ENCODE assay signal across 19 mouse cellular contexts in genomic region chr14:76585831-76586405, GRCm38 (mm10). TPM values are rescaled to one million over a fixed set of nuclear protein-coding genes. Genes with fewer than 3 reads are reported as not detected.
DNase-seq lines count a peak whose midpoint lies in the region; ATAC-seq and TF ChIP-seq lines count a peak whose summit lies in the region.
"Had no signal": no experiment of that assay in that cellular context is flagged by ENCODE, and none has a peak within 500 bp of the region (broad histone marks: within the 10 kb centered on the region; RNA-seq: fewer than 3 reads in every experiment).

No protein-coding gene starts in this region.

- 42% methylated on average over 13 of the region's 13 CpGs for WGBS in intestine, embryonic 16.5 days
- WGBS in liver, embryonic 14.5 days (ENCODE audit: insufficient replicate concordance), result 49% methylated on average over 13 of the region's 13 CpGs

- no peak overlapping the region for H3K27ac ChIP-seq in CH12.LX (ENCODE audit: insufficient read depth, low read depth)
- no peak overlapping the region for H3K27ac ChIP-seq in intestine, embryonic 16.5 days (ENCODE audit: low read length)
- no peak overlapping the region for H3K27ac ChIP-seq in liver, embryonic 14.5 days
- H3K27ac ChIP-seq: heart, embryonic 10.5 days; hindbrain, embryonic 10.5 days; left cerebral cortex, adult 2 months; limb, embryonic 15.5 days; midbrain, embryonic 10.5 days had no signal

- DNase-seq in kidney, adult 11 months, result peak; percentile 17
- no peak for DNase-seq in kidney, adult 8-10 months
- DNase-seq in CH12.LX (ENCODE audit: extremely low read depth), result no peak
- DNase-seq in liver, embryonic 14.5 days (ENCODE audit: low read depth in 3 of 3, low spot score in 3 of 3), result no peak
- DNase-seq in cerebellum, postnatal 36 days, result no peak
- no peak for DNase-seq in cerebellum, adult 11 months
- DNase-seq in urinary bladder, postnatal 25 days (ENCODE audit: low spot score), result no peak
- DNase-seq: cerebellum, adult 11-12 months; embryo, embryonic 11 days; right cerebral cortex, postnatal 14 days; thymus, postnatal 25 days had no signal

- no peaks in the 10 kb centered on the region for H3K27me3 ChIP-seq in CH12.LX (replicated peaks)
- no peaks in the 10 kb centered on the region for H3K27me3 ChIP-seq in intestine, embryonic 16.5 days (replicated peaks; ENCODE audit: control insufficient read depth, insufficient read depth, low read length)
- H3K27me3 ChIP-seq in liver, embryonic 14.5 days (ENCODE audit: control insufficient read depth, insufficient read depth, low read length), result no peaks in the 10 kb centered on the region
- H3K27me3 ChIP-seq: limb, embryonic 15.5 days; Patski had no signal

- 0 out of 2 replicates have a peak overlapping the region, but pooled peaks have one; percentile 1 for H3K4me2 ChIP-seq in CH12.LX (ENCODE audit: insufficient read depth, low read depth, poor library complexity, severe bottlenecking)
- no peak overlapping the region for H3K4me2 ChIP-seq in intestine, embryonic 16.5 days (ENCODE audit: low read depth, low read length)
- H3K4me2 ChIP-seq in liver, embryonic 14.5 days (ENCODE audit: low read depth), result peak overlapping the region; percentile 1; the same call in 1 of the 2 replicates
- H3K4me2 ChIP-seq: limb, embryonic 15.5 days had no signal

- dilution Hi-C loops in CH12.LX (cut with MboI; ENCODE audit: extremely low pct_ligation_motif_present, extremely low pct_unique_long_range_greater_than_20kb, low sequenced_read_pairs), result no loop called here

- H3K36me3 ChIP-seq in CH12.LX (replicated peaks in 1 of 2; ENCODE audit: control insufficient read depth in 1 of 2, insufficient read depth in 1 of 2, low read length in 1 of 2), result no peaks in the 10 kb centered on the region
- no peaks in the 10 kb centered on the region for H3K36me3 ChIP-seq in intestine, embryonic 16.5 days (ENCODE audit: control insufficient read depth, insufficient read depth, low read length)
- H3K36me3 ChIP-seq in liver, embryonic 14.5 days (replicated peaks; ENCODE audit: control insufficient read depth, insufficient read depth, low read depth), result no peaks in the 10 kb centered on the region
- H3K36me3 ChIP-seq: heart, embryonic 10.5 days; hindbrain, embryonic 10.5 days; limb, embryonic 15.5 days; midbrain, embryonic 10.5 days had no signal

- peak; percentile 85 for ATAC-seq in intestine, embryonic 16.5 days
- ATAC-seq in liver, embryonic 14.5 days (ENCODE audit: insufficient read depth), result peak; percentile 43; the same call in 1 of the 2 replicates
- ATAC-seq: Patski had no signal

- no peaks in the 10 kb centered on the region for H3K79me2 ChIP-seq in CH12.LX (replicated peaks; ENCODE audit: control insufficient read depth, extremely low read depth, insufficient read depth, poor library complexity, severe bottlenecking)

- no peak for TF ChIP-seq POLR2A in CH12.LX (IDR thresholded peaks at IDR 0.05; ENCODE audit: low read depth, low read length)

- TF ChIP-seq EP300 in CH12.LX (IDR thresholded peaks at IDR 0.05; ENCODE audit: low read length), result no peak
- no peak for TF ChIP-seq EP300 in liver, embryonic 14.5 days (IDR thresholded peaks at IDR 0.05; ENCODE audit: low read depth)

- no peaks in the 10 kb centered on the region for H3K9me3 ChIP-seq in CH12.LX (replicated peaks; ENCODE audit: low read length)
- H3K9me3 ChIP-seq in intestine, embryonic 16.5 days (ENCODE audit: control insufficient read depth, low read length), result no peaks in the 10 kb centered on the region
- no peaks in the 10 kb centered on the region for H3K9me3 ChIP-seq in liver, embryonic 14.5 days (ENCODE audit: control insufficient read depth, low read length)
- H3K9me3 ChIP-seq: heart, embryonic 10.5 days; hindbrain, embryonic 10.5 days; limb, embryonic 15.5 days; midbrain, embryonic 10.5 days had no signal

- peaks cover 0 to 10% of the 10 kb centered on the region in 2 experiments; a peak in 1 of 4 replicates for H3K4me1 ChIP-seq in CH12.LX (ENCODE audit: control insufficient read depth in 1 of 2, insufficient read depth in 2 of 2)
- H3K4me1 ChIP-seq in intestine, embryonic 16.5 days (ENCODE audit: control insufficient read depth, insufficient read depth, low read length), result peaks cover 4% of the 10 kb centered on the region
- H3K4me1 ChIP-seq in liver, embryonic 14.5 days (replicated peaks; ENCODE audit: control insufficient read depth in 2 of 2, insufficient read depth in 2 of 2, low read length in 1 of 2), result peaks cover 0 to 6% of the 10 kb centered on the region in 2 experiments; a peak in 2 of 4 replicates
- H3K4me1 ChIP-seq: hindbrain, embryonic 10.5 days; midbrain, embryonic 10.5 days had no signal

- no peak for TF ChIP-seq CTCF in CH12.LX (conservative IDR thresholded peaks at IDR 0.05 in 1 of 2, IDR thresholded peaks at IDR 0.05 in 1 of 2; ENCODE audit: low read depth in 2 of 2, low read length in 2 of 2)
- no peak for TF ChIP-seq CTCF in liver, embryonic 14.5 days (IDR thresholded peaks at IDR 0.05; ENCODE audit: low read depth)

- in situ Hi-C loops in CH12.LX (cut with MboI; ENCODE audit: low pct_ligation_motif_present, low pct_unique_long_range_greater_than_20kb, low sequenced_read_pairs), result no loop called here

- no peak overlapping the region for H3K9ac ChIP-seq in CH12.LX (ENCODE audit: insufficient read depth, low read depth)
- H3K9ac ChIP-seq in intestine, embryonic 16.5 days (ENCODE audit: low read depth, low read length), result no peak overlapping the region
- no peak overlapping the region for H3K9ac ChIP-seq in liver, embryonic 14.5 days (replicated peaks)
- H3K9ac ChIP-seq: limb, embryonic 15.5 days had no signal

- no peak overlapping the region for H3K4me3 ChIP-seq in CH12.LX (replicated peaks in 1 of 3; ENCODE audit: low read depth in 2 of 3, low read length in 2 of 3, poor library complexity in 1 of 3)
- H3K4me3 ChIP-seq in intestine, embryonic 16.5 days (ENCODE audit: low read length), result no peak overlapping the region
- H3K4me3 ChIP-seq in liver, embryonic 14.5 days (ENCODE audit: insufficient read depth in 1 of 2, low read depth in 2 of 2, low read length in 2 of 2), result no peak overlapping the region
- H3K4me3 ChIP-seq: heart, embryonic 10.5 days; hindbrain, embryonic 10.5 days; left cerebral cortex, adult 2 months; limb, embryonic 15.5 days; midbrain, embryonic 10.5 days; myocyte had no signal

- TF ChIP-seq RAD21 in CH12.LX (IDR thresholded peaks at IDR 0.05; ENCODE audit: low read depth, low read length), result no peak

TF ChIP-seq in CH12.LX, 34 proteins besides CTCF, POLR2A, EP300 and RAD21:
- no peak for TF ChIP-seq CHD2 (IDR thresholded peaks at IDR 0.05; ENCODE audit: low read length)
- no peak for TF ChIP-seq RCOR1 (conservative IDR thresholded peaks at IDR 0.05; ENCODE audit: low read depth, low read length)
- no peak for TF ChIP-seq TBP (conservative IDR thresholded peaks at IDR 0.05; ENCODE audit: low read depth, low read length)
- no peak for TF ChIP-seq BHLHE40 (IDR thresholded peaks at IDR 0.05; ENCODE audit: low read depth, low read length)

RNA-seq across cellular contexts. Expression of gene Serp2, which starts 29.2 kb away (rescaled TPM):
- not detected in 2 replicates for total RNA-seq in CH12.LX (2012; rRNA removed)
- not detected in 2 replicates for total RNA-seq in CH12.LX (2014; rRNA removed)
- polyA plus RNA-seq in CH12.LX (2012; ENCODE audit: insufficient read length, low read depth), result not detected in 2 replicates
- 5.7 and 8.2 TPM in 2 replicates for polyA plus RNA-seq in intestine, embryonic 16.5 days (2015; fragmentation: Nextera tagmentation; extraction: Ambion mirVana)
- polyA plus RNA-seq in liver, embryonic 14.5 days (2012; rRNA removed), result 0.31 and 0.63 TPM in 2 replicates
- polyA plus RNA-seq in liver, embryonic 14.5 days (2014; fragmentation: Nextera tagmentation; extraction: Ambion mirVana), result 1.3 and 1.7 TPM in 2 replicates
